Comparison of ENCODE assay signal across 20 mouse cellular contexts in the genomic region with DNA sequence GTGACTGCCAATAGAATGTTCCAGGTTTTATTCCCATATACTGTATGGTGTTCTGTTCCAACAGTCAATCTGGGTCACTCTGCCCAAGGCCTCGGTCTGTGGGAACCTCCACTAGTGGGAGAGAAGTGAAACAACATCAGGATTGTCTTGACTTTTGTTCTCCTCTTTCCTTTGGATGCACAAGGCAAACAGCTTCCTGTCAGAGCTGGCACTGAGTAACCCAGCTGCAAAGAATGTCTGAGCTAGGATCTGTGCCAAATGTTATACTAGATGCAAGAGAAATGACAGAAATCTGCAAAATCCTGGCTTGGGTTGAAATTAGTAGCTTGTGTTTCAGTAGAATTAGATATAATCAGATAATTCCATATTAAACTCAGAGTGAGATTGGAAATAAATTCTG.
A peak's percentile ranks its signal among the peaks of the same experiment; 100 is the strongest.
DNase-seq lines count a peak whose midpoint lies in the region; ATAC-seq and TF ChIP-seq lines count a peak whose summit lies in the region.
"Had no signal": no experiment of that assay in that cellular context is flagged by ENCODE, and none has a peak within 500 bp of the region (broad histone marks: within the 10 kb centered on the region; RNA-seq: fewer than 3 reads in every experiment).

No protein-coding gene starts in this region.

- H3K9ac ChIP-seq in lung, embryonic 14.5 days, result no peak overlapping the region
- H3K9ac ChIP-seq: embryonic facial prominence, embryonic 12.5 days; hindbrain, embryonic 14.5 days; neural tube, embryonic 12.5 days had no signal

- no peak for TF ChIP-seq POLR2A in lung, adult 2 months (IDR thresholded peaks at IDR 0.05; ENCODE audit: borderline replicate concordance, extremely low read depth, low read depth, low read length)

- no peak for TF ChIP-seq CTCF in lung, embryonic 14.5 days (IDR thresholded peaks at IDR 0.05; ENCODE audit: low read depth)
- TF ChIP-seq CTCF in lung, adult 2 months (IDR thresholded peaks at IDR 0.05; ENCODE audit: insufficient read depth, low read length), result no peak
- TF ChIP-seq CTCF in gastrocnemius, adult 2 months (IDR thresholded peaks at IDR 0.05), result no peak

- no peak overlapping the region for H3K4me2 ChIP-seq in lung, embryonic 14.5 days
- H3K4me2 ChIP-seq: embryonic facial prominence, embryonic 12.5 days; hindbrain, embryonic 14.5 days; neural tube, embryonic 12.5 days had no signal

- 60% methylated on average over 1 of the region's 1 CpGs for WGBS in lung, embryonic 14.5 days
- 33% methylated on average over 1 of the region's 1 CpGs for WGBS in lung, adult 2 months

- no peaks in the 10 kb centered on the region for H3K27me3 ChIP-seq in lung, embryonic 14.5 days (ENCODE audit: insufficient read depth, low read length)
- H3K27me3 ChIP-seq: embryonic facial prominence, embryonic 12.5 days; neural tube, embryonic 12.5 days had no signal

- DNase-seq in heart, adult 11 months, result peak; percentile 3
- DNase-seq in heart, postnatal 14 days, result no peak
- peak; percentile 60 for DNase-seq in lung, embryonic 14.5 days
- no peak for DNase-seq in lung, adult 2 months
- peak; percentile 17 for DNase-seq in MN1 (ENCODE audit: low spot score)
- peak; percentile 84 for DNase-seq in adipocyte (ENCODE audit: low spot score)
- DNase-seq in gastrocnemius, adult 2 months, result no peak
- DNase-seq: adrenal gland, postnatal 25 days; cerebellum, adult 8-10 months; gastrocnemius, postnatal 10 days; layer of hippocampus, adult 9-11 months; liver; lung, adult 18-20 months; thymus, postnatal 36 days had no signal

- no peak overlapping the region for H3K4me3 ChIP-seq in lung, embryonic 14.5 days (ENCODE audit: low read depth, low read length)
- H3K4me3 ChIP-seq in lung, adult 2 months (replicated peaks; ENCODE audit: extremely low read depth, low read depth, low read length), result no peak overlapping the region
- no peak overlapping the region for H3K4me3 ChIP-seq in gastrocnemius, adult 2 months
- H3K4me3 ChIP-seq: embryonic facial prominence, embryonic 12.5 days; neural tube, embryonic 12.5 days had no signal

- no peaks in the 10 kb centered on the region for H3K9me3 ChIP-seq in lung, embryonic 14.5 days (ENCODE audit: low read depth, low read length)
- H3K9me3 ChIP-seq: embryonic facial prominence, embryonic 12.5 days; neural tube, embryonic 12.5 days had no signal

- intact Hi-C loops in heart, postnatal 14 days (cut with DNase I), result no loop called here
- intact Hi-C loops in gastrocnemius, adult 2 months (cut with DNase I), result no loop called here

- no peaks in the 10 kb centered on the region for H3K36me3 ChIP-seq in lung, embryonic 14.5 days (ENCODE audit: insufficient read depth)
- H3K36me3 ChIP-seq: embryonic facial prominence, embryonic 12.5 days; G1E; neural tube, embryonic 12.5 days had no signal

- ATAC-seq in lung, embryonic 14.5 days (ENCODE audit: insufficient read depth), result no peak
- ATAC-seq: CD4-positive, CD25-positive, alpha-beta regulatory T cell, adult 4 months; intestine, embryonic 16.5 days had no signal

- H3K27ac ChIP-seq in lung, embryonic 14.5 days (ENCODE audit: low read depth), result no peak overlapping the region
- no peak overlapping the region for H3K27ac ChIP-seq in gastrocnemius, adult 2 months
- H3K27ac ChIP-seq: embryonic facial prominence, embryonic 12.5 days; hindbrain, embryonic 14.5 days; neural tube, embryonic 12.5 days had no signal

- no peaks in the 10 kb centered on the region for H3K4me1 ChIP-seq in lung, embryonic 14.5 days (ENCODE audit: insufficient read depth)
- no peaks in the 10 kb centered on the region; the same call in 1 of the 2 replicates for H3K4me1 ChIP-seq in lung, adult 2 months (ENCODE audit: control insufficient read depth, insufficient read depth, low read length)
- H3K4me1 ChIP-seq: embryonic facial prominence, embryonic 12.5 days; neural tube, embryonic 12.5 days had no signal

Comparison
In these comparisons a context has a peak if more than half of its experiments do, and no peak if none do; other contexts are left out.
1. DNase-seq: peak in heart, adult 11 months (single experiment), lung, embryonic 14.5 days (single experiment), MN1 (single experiment) and adipocyte (single experiment); none in heart, postnatal 14 days (0 of 2), lung, adult 2 months (single experiment) and gastrocnemius, adult 2 months (single experiment).